ENCODE assay signal across 18 mouse cellular contexts in the genomic region with DNA sequence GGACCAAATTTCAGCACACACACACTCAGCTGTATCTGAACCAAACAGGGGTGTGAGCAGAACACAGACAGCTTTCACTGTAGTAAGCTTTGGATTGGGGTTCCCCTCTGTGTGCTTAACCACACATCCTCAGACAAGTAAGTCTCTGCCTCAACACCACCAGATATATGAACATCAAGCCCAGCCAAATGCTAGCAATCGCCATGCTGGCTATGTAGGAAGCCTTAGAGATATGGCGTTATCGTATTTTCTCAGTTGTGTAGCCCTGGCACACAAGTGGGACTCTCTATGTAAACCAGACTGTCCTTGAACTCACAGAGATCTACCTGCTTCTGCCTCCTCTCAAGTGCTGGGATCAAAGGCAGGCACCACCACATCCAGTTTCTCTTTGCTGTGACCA.
"Had no signal": no experiment of that assay in that cellular context is flagged by ENCODE, and none has a peak within 500 bp of the region (broad histone marks: within the 10 kb centered on the region; RNA-seq: fewer than 3 reads in every experiment).

No protein-coding gene starts in this region.

- H3K4me1 ChIP-seq: lung, embryonic 15.5 days; megakaryocyte, embryonic 14.5 days; stomach, embryonic 15.5 days had no signal

- ATAC-seq: liver, postnatal 0 days had no signal

- H3K9me3 ChIP-seq: limb, embryonic 12.5 days; limb, embryonic 15.5 days; lung, embryonic 15.5 days; stomach, embryonic 15.5 days had no signal

- H3K27ac ChIP-seq: limb, embryonic 12.5 days; limb, embryonic 15.5 days; liver, embryonic 14.5 days; lung, embryonic 15.5 days; stomach, embryonic 15.5 days had no signal

- H3K36me3 ChIP-seq: limb, embryonic 12.5 days; limb, embryonic 15.5 days; lung, embryonic 15.5 days; stomach, embryonic 15.5 days had no signal

- H3K27me3 ChIP-seq: limb, embryonic 15.5 days; lung, embryonic 15.5 days; stomach, embryonic 15.5 days had no signal

- DNase-seq: kidney, adult 11 months; kidney, adult 9 months; kidney, postnatal 14 days; kidney, postnatal 4 days; liver, postnatal 0 days; lung, postnatal 10 days; lung, postnatal 4 days; midbrain, embryonic 14.5 days; right cerebral cortex, postnatal 14 days; right cerebral cortex, postnatal 4 days; spleen, adult 18-20 months; thymus, postnatal 25 days had no signal

- H3K4me3 ChIP-seq: limb, embryonic 12.5 days; limb, embryonic 15.5 days; lung, embryonic 15.5 days; megakaryocyte, embryonic 14.5 days; stomach, embryonic 15.5 days had no signal
